14 mouse cellular contexts compared by ENCODE assay signal in the genomic region with DNA sequence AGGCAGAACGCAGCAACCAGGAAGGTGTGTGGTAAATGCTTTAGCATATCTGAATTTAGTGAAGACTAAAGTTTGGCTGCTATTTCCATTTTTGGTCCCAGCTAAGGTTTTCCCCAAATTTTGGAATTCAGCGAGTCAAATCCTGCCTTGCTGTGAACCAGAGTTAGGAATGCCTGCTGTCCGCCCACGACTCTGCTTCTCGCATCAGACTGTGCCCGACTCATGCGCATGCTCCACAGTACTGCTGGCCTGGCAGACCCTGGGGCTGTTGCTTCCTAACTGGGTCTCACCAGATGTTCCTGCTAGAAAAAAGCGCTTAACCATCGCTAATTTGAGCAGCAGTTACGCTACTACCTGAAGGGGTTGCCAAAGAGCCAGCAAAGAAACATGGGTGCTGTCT.
A peak's percentile ranks its signal among the peaks of the same experiment; 100 is the strongest.
DNase-seq lines count a peak whose midpoint lies in the region; ATAC-seq and TF ChIP-seq lines count a peak whose summit lies in the region.
"Had no signal": no experiment of that assay in that cellular context is flagged by ENCODE, and none has a peak within 500 bp of the region (broad histone marks: within the 10 kb centered on the region; RNA-seq: fewer than 3 reads in every experiment).

No protein-coding gene starts in this region.

- no peaks in the 10 kb centered on the region for H3K9me3 ChIP-seq in limb, embryonic 14.5 days (ENCODE audit: control insufficient read depth, low read length)
- H3K9me3 ChIP-seq in limb, embryonic 10.5 days (replicated peaks) = no peaks in the 10 kb centered on the region
- no peaks in the 10 kb centered on the region for H3K9me3 ChIP-seq in heart, embryonic 12.5 days (replicated peaks)
- H3K9me3 ChIP-seq: limb, embryonic 12.5 days had no signal

- 0 out of 2 replicates have a peak, but pooled peaks cover 4% of the 10 kb centered on the region for H3K4me1 ChIP-seq in limb, embryonic 14.5 days (ENCODE audit: control insufficient read depth, insufficient read depth, low read length)
- no peaks in the 10 kb centered on the region for H3K4me1 ChIP-seq in limb, embryonic 10.5 days
- no peaks in the 10 kb centered on the region for H3K4me1 ChIP-seq in heart, embryonic 12.5 days (replicated peaks)
- H3K4me1 ChIP-seq: limb, embryonic 12.5 days; megakaryocyte, embryonic 14.5 days had no signal

- no peak for ATAC-seq in limb, embryonic 14.5 days (ENCODE audit: low FRiP score, low read depth)
- ATAC-seq in heart, embryonic 12.5 days (ENCODE audit: insufficient number of reproducible peaks, low FRiP score) = no peak

- H3K4me2 ChIP-seq in limb, embryonic 14.5 days (replicated peaks; ENCODE audit: low read depth, low read length, severe bottlenecking) = no peak overlapping the region
- no peak overlapping the region for H3K4me2 ChIP-seq in heart, embryonic 12.5 days
- H3K4me2 ChIP-seq: limb, embryonic 12.5 days had no signal

- no peak for TF ChIP-seq POLR2A in limb, embryonic 14.5 days (IDR thresholded peaks at IDR 0.05; ENCODE audit: borderline replicate concordance, extremely low read depth, insufficient read depth, insufficient read length)

- 0 out of 2 replicates have a peak overlapping the region, but pooled peaks have one; percentile 38 for H3K27ac ChIP-seq in limb, embryonic 14.5 days (replicated peaks; ENCODE audit: low read depth, low read length)
- H3K27ac ChIP-seq in limb, embryonic 10.5 days = no peak overlapping the region
- H3K27ac ChIP-seq in heart, embryonic 12.5 days (ENCODE audit: poor library complexity, severe bottlenecking) = no peak overlapping the region
- H3K27ac ChIP-seq: heart, adult 2 months; limb, embryonic 12.5 days had no signal

- WGBS in limb, embryonic 14.5 days = 54% methylated on average over 10 of the region's 10 CpGs
- WGBS in limb, embryonic 10.5 days = 81% methylated on average over 10 of the region's 10 CpGs
- 74% methylated on average over 10 of the region's 10 CpGs for WGBS in heart, embryonic 12.5 days

- H3K36me3 ChIP-seq in limb, embryonic 14.5 days (ENCODE audit: control insufficient read depth, insufficient read depth, low read length) = no peaks in the 10 kb centered on the region
- H3K36me3 ChIP-seq in limb, embryonic 10.5 days = no peaks in the 10 kb centered on the region
- no peaks in the 10 kb centered on the region for H3K36me3 ChIP-seq in heart, embryonic 12.5 days
- H3K36me3 ChIP-seq: limb, embryonic 12.5 days had no signal

- H3K27me3 ChIP-seq in limb, embryonic 14.5 days (ENCODE audit: control insufficient read depth, insufficient read depth, low read length) = no peaks in the 10 kb centered on the region
- no peaks in the 10 kb centered on the region for H3K27me3 ChIP-seq in limb, embryonic 10.5 days (ENCODE audit: low read depth, poor library complexity, severe bottlenecking)
- no peaks in the 10 kb centered on the region for H3K27me3 ChIP-seq in heart, embryonic 12.5 days (replicated peaks)
- H3K27me3 ChIP-seq: CH12.LX; limb, embryonic 12.5 days; megakaryocyte, embryonic 14.5 days had no signal

- no peak overlapping the region for H3K9ac ChIP-seq in limb, embryonic 14.5 days (ENCODE audit: low read depth, low read length, severe bottlenecking)
- H3K9ac ChIP-seq in heart, embryonic 12.5 days = no peak overlapping the region
- H3K9ac ChIP-seq: limb, embryonic 12.5 days had no signal

- no peak overlapping the region for H3K4me3 ChIP-seq in limb, embryonic 14.5 days (replicated peaks; ENCODE audit: low read length)
- no peak overlapping the region for H3K4me3 ChIP-seq in limb, embryonic 10.5 days
- H3K4me3 ChIP-seq in heart, embryonic 12.5 days = no peak overlapping the region
- H3K4me3 ChIP-seq: heart, adult 2 months; limb, embryonic 12.5 days; megakaryocyte, embryonic 14.5 days had no signal

- no peak for DNase-seq in limb, embryonic 14.5 days (ENCODE audit: low spot score)
- no peak for DNase-seq in limb, embryonic 10.5 days (ENCODE audit: low spot score)
- peak; percentile 48 to 57 for DNase-seq in frontal cortex, postnatal 25 days (ENCODE audit: low spot score in 2 of 2)
- DNase-seq in left cerebral cortex, adult 9 months (ENCODE audit: low spot score in 2 of 2) = peak; percentile 64 to 80
- peak; percentile 86 for DNase-seq in telencephalon, adult 2 months (ENCODE audit: low read depth, low spot score)
- DNase-seq in heart, postnatal 4 days = no peak
- DNase-seq: adrenal gland, postnatal 14 days; heart, adult 2 months; kidney, adult 9 months; lung, adult 2 months had no signal

Comparison
In these comparisons a context has a peak if more than half of its experiments do, and no peak if none do; other contexts are left out.
1. DNase-seq: peak in frontal cortex, postnatal 25 days (2 of 2), left cerebral cortex, adult 9 months (2 of 2) and telencephalon, adult 2 months (single experiment); none in limb, embryonic 14.5 days (single experiment), limb, embryonic 10.5 days (single experiment) and heart, postnatal 4 days (single experiment).